Mouse (Mus musculus) limb, embryonic 15.5 days (tissue): ENCODE data around the gene Bcor. TPM values are rescaled to one million over a fixed set of nuclear protein-coding genes. Genes with fewer than 3 reads are reported as not detected.

ENCODE experiments used
- ATAC-seq: fragments of 200-750 bp; cut with Nextera tagmentation; 2 replicates; pipeline ENCODE4 v1.8.0; 2017; ENCODE audit warnings: low read depth, moderate TSS enrichment; ENCODE audit not compliant: insufficient number of reproducible peaks, low FRiP score, low TSS enrichment
- H3K27ac ChIP-seq: fragments of 300-500 bp; sonication (generic); 2 replicates; pipeline ENCODE4 v1.5.1; 2015; ENCODE audit warnings: moderate library complexity, mild to moderate bottlenecking, inconsistent platforms
- H3K27me3 ChIP-seq: fragments of 300-500 bp; sonication (generic); 2 replicates; pipeline ENCODE4 v1.6.1; 2015; ENCODE audit warnings: inconsistent platforms
- H3K36me3 ChIP-seq: fragments of 300-500 bp; sonication (generic); 2 replicates; pipeline ENCODE4 v1.6.1; 2015; ENCODE audit warnings: inconsistent platforms
- H3K4me1 ChIP-seq: fragments of 300-500 bp; sonication (generic); 2 replicates; pipeline ENCODE4 v1.6.1; 2015; ENCODE audit warnings: inconsistent platforms
- H3K4me2 ChIP-seq: fragments of 300-500 bp; sonication (generic); 2 replicates; pipeline ENCODE4 v1.6.1; 2015; ENCODE audit warnings: mild to moderate bottlenecking, inconsistent platforms
- H3K4me3 ChIP-seq: fragments of 300-500 bp; sonication (generic); 2 replicates; pipeline ENCODE4 v1.5.1; 2015; ENCODE audit warnings: mild to moderate bottlenecking, inconsistent platforms
- H3K9ac ChIP-seq: fragments of 300-500 bp; sonication (generic); 2 replicates; pipeline ENCODE4 v1.6.1; 2015; ENCODE audit warnings: inconsistent platforms
- H3K9me3 ChIP-seq: fragments of 300-500 bp; sonication (generic); 2 replicates; pipeline ENCODE4 v1.6.1; 2016; ENCODE audit warnings: inconsistent platforms
- WGBS: fragments of 180-500 bp; shearing (Covaris S2); methylation state at CpG from one replicate; pipeline ENCODE4 v1.1.7; 2015; 5-methylcytosine and 5-hydroxymethylcytosine counted together
- polyA plus RNA-seq: library from polyadenylated mRNA; unstranded; fragments of >200 nt; fragmentation: Nextera tagmentation; extraction: Ambion mirVana; gene quantifications from 2 replicates; pipeline ENCODE4 v1.2.1, GENCODE M21; 2015

The Bcor gene
- 12.5 and 12.8 TPM in 2 replicates for polyA plus RNA-seq

DNA sequence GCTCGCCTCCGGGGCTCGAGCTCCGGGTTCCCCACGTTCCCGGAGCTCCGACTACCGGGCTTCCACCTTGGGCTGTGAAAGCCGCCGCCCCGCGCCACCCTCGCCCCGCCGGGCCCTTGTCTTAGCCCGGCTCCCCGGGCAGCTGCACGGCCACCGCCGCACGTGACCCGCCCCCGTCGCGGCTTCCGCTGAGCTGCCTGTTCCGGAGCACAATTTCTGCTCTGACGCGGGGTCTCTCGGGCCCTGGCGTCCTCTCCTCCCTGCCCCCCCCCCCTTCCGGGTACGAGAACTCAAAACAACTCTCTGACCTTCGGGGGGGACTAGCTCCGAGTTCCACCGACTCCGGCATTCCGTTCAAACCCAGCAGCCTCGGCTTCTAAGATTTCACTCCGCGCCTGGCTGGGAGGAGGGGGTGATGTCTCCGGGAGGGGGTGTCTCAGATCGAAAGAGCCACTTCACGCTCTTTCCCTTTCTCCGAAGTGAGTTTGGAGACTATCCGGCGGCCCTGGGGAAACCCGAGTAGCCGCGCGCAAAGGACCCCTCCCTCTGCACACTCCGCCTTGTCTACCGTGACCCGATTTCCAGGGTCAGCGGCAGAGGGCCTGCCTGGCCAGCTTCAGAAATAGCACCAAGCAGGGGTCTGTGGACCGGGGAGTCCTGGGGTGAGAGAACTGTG, at the start of gene Bcor:
Gene Bcor (minus strand): TSS at position 375 of the 676 bp plus-strand sequence.
- ATAC-seq: no peak; the same call in 1 of the 2 replicates
- peak within 1 kb of the TSS; percentile 61 for H3K4me2 ChIP-seq
- H3K4me3 ChIP-seq: peak within 1 kb of the TSS; percentile 47
- no peaks in the 10 kb centered on the region for H3K36me3 ChIP-seq
- peak within 1 kb of the TSS; percentile 51 for H3K9ac ChIP-seq
- H3K27me3 ChIP-seq: peaks cover 53% of the 10 kb centered on the region
- peak within 1 kb of the TSS; percentile 85 for H3K27ac ChIP-seq
- no peaks in the 10 kb centered on the region for H3K9me3 ChIP-seq
- peaks cover 38% of the 10 kb centered on the region for H3K4me1 ChIP-seq
- 3% methylated on average over 47 of the region's 56 CpGs for WGBS

- no peak for ATAC-seq
- no peak overlapping the region for H3K4me2 ChIP-seq
These were observed 42.8 kb upstream of the Bcor start for GRCm38 (mm10) chrX:12202951-12203350.

DNA sequence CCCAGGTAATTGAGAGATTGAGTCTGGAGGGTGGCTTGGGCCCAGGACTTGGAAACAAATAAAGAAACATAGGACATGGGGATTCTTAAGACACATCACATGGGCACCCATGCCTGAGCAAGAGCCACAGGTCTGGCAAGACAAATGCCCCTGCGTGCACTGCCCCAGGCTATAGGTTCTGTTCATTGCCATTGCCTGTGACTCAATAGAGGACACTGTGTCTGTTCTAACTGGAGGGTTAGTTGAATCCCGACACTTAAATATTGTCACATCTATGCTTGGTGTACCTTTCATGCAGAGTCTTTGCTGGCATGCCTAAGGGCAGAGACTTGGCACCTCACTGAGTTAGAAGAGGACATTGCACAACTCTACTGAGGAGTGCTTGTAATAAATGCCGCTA, 41.0 kb upstream of the Bcor start:
- Histone ChIP-seq H3K36me3 (no peaks in the 10 kb centered on the region), H3K4me1 (no peaks in the 10 kb centered on the region), H3K4me2 (no peak overlapping the region), H3K9ac (no peak overlapping the region), H3K4me3 (no peak overlapping the region), H3K27ac (no peak overlapping the region), H3K9me3 (no peaks in the 10 kb centered on the region), H3K27me3 (peaks cover 3% of the 10 kb centered on the region; the same call in 1 of the 2 replicates)
- WGBS: 88% methylated on average over 3 of the region's 3 CpGs
- ATAC-seq: no peak

More at GRCm38 (mm10) chrX:12202951-12203350, 42.8 kb upstream of the Bcor start:
- H3K36me3 ChIP-seq: no peaks in the 10 kb centered on the region
- no peaks in the 10 kb centered on the region for H3K4me1 ChIP-seq
- H3K4me3 ChIP-seq: no peak overlapping the region
- H3K27ac ChIP-seq: no peak overlapping the region
- WGBS: 84% methylated on average over 3 of the region's 3 CpGs
- no peak overlapping the region for H3K9ac ChIP-seq
- peaks cover under 1% of the 10 kb centered on the region; the same call in 1 of the 2 replicates for H3K27me3 ChIP-seq
- no peaks in the 10 kb centered on the region for H3K9me3 ChIP-seq

GRCm38 (mm10) chrX:12195234-12195919, 35.2 kb upstream of the Bcor start:
- Histone ChIP-seq H3K4me1 (no peaks in the 10 kb centered on the region), H3K4me2 (no peak overlapping the region), H3K27me3 (peaks cover 3% of the 10 kb centered on the region; the same call in 1 of the 2 replicates), H3K36me3 (no peaks in the 10 kb centered on the region), H3K27ac (no peak overlapping the region), H3K9me3 (no peaks in the 10 kb centered on the region), H3K4me3 (no peak overlapping the region), H3K9ac (no peak overlapping the region)
- no peak for ATAC-seq
- WGBS: 59% methylated on average over 11 of the region's 11 CpGs

GRCm38 (mm10) chrX:12192343-12192742, 32.2 kb upstream of the Bcor start:
- H3K4me1 ChIP-seq: no peaks in the 10 kb centered on the region
- no peak overlapping the region for H3K4me2 ChIP-seq
- no peak overlapping the region for H3K27ac ChIP-seq
- H3K9ac ChIP-seq: no peak overlapping the region
- no peaks in the 10 kb centered on the region for H3K36me3 ChIP-seq
- 0 out of 2 replicates have a peak, but pooled peaks cover 5% of the 10 kb centered on the region for H3K27me3 ChIP-seq
- ATAC-seq: no peak
- no peaks in the 10 kb centered on the region for H3K9me3 ChIP-seq
- 63% methylated on average over 2 of the region's 2 CpGs for WGBS
- no peak overlapping the region for H3K4me3 ChIP-seq

GRCm38 (mm10) chrX:12189511-12189910, 29.4 kb upstream of the Bcor start:
- no peaks in the 10 kb centered on the region for H3K4me1 ChIP-seq
- 82% methylated on average over 4 of the region's 4 CpGs for WGBS
- no peak for ATAC-seq
- no peak overlapping the region for H3K4me3 ChIP-seq
- 0 out of 2 replicates have a peak, but pooled peaks cover 5% of the 10 kb centered on the region for H3K27me3 ChIP-seq
- H3K9me3 ChIP-seq: no peaks in the 10 kb centered on the region
- H3K36me3 ChIP-seq: no peaks in the 10 kb centered on the region
- H3K4me2 ChIP-seq: no peak overlapping the region
- no peak overlapping the region for H3K9ac ChIP-seq
- H3K27ac ChIP-seq: no peak overlapping the region

GRCm38 (mm10) chrX:12175198-12175960, 15.2 kb upstream of the Bcor start:
- Histone ChIP-seq H3K4me1 (0 out of 2 replicates have a peak, but pooled peaks cover 9% of the 10 kb centered on the region), H3K4me3 (no peak overlapping the region), H3K9me3 (no peaks in the 10 kb centered on the region), H3K36me3 (no peaks in the 10 kb centered on the region), H3K4me2 (no peak overlapping the region), H3K27ac (no peak overlapping the region), H3K27me3 (peaks cover 8% of the 10 kb centered on the region; the same call in 1 of the 2 replicates), H3K9ac (no peak overlapping the region)
- WGBS: 33% methylated on average over 16 of the region's 16 CpGs
- ATAC-seq: no peak

- H3K4me1 ChIP-seq: peaks cover 3% of the 10 kb centered on the region; the same call in 1 of the 2 replicates
- no peak for ATAC-seq
- 39% methylated on average over 3 of the region's 3 CpGs for WGBS
- no peak overlapping the region for H3K27ac ChIP-seq
- H3K4me3 ChIP-seq: no peak overlapping the region
- no peak overlapping the region for H3K4me2 ChIP-seq
- no peaks in the 10 kb centered on the region for H3K36me3 ChIP-seq
- no peak overlapping the region for H3K9ac ChIP-seq
- H3K27me3 ChIP-seq: peaks cover 8% of the 10 kb centered on the region; the same call in 1 of the 2 replicates
- no peaks in the 10 kb centered on the region for H3K9me3 ChIP-seq
These were observed 10.0 kb upstream of the Bcor start for GRCm38 (mm10) chrX:12170128-12170527.

- Histone ChIP-seq H3K27me3 (peaks cover 10% of the 10 kb centered on the region), H3K4me2 (no peak overlapping the region), H3K27ac (no peak overlapping the region), H3K4me1 (peaks cover 5% of the 10 kb centered on the region; the same call in 1 of the 2 replicates), H3K36me3 (no peaks in the 10 kb centered on the region), H3K9me3 (no peaks in the 10 kb centered on the region), H3K9ac (no peak overlapping the region), H3K4me3 (no peak overlapping the region)
- 37% methylated on average over 11 of the region's 11 CpGs for WGBS
- no peak for ATAC-seq
These were observed 4.7 kb upstream of the Bcor start for GRCm38 (mm10) chrX:12164591-12165529.

GRCm38 (mm10) chrX:12159534-12159881, 647 bp downstream of the Bcor start:
- ATAC-seq: no peak
- peak overlapping the region; percentile 61 for H3K4me2 ChIP-seq

More at GRCm38 (mm10) chrX:12159534-12159881, 647 bp downstream of the Bcor start:
- H3K9ac ChIP-seq: peak overlapping the region; percentile 51
- peak overlapping the region; percentile 85 for H3K27ac ChIP-seq
- no peaks in the 10 kb centered on the region for H3K36me3 ChIP-seq
- no peaks in the 10 kb centered on the region for H3K9me3 ChIP-seq
- 7% methylated on average over 10 of the region's 19 CpGs for WGBS
- H3K4me3 ChIP-seq: peak overlapping the region; percentile 47
- peaks cover 59% of the 10 kb centered on the region for H3K27me3 ChIP-seq
- H3K4me1 ChIP-seq: peaks cover 38% of the 10 kb centered on the region
